Mouse (Mus musculus) megakaryocyte, embryonic 14.5 days (primary cell): ENCODE measurements around the gene Phkb.

Source experiments
- FLI1 ChIP-seq: IDR thresholded peaks from 2 replicates; pipeline ENCODE4 v1.6.1; 2012; ENCODE audit warnings: low read length, inconsistent platforms, mixed read lengths
- GATA1 ChIP-seq: IDR thresholded peaks from 3 replicates; pipeline ENCODE4 v1.6.1; 2012; ENCODE audit warnings: mixed read lengths, low read length, inconsistent platforms, borderline replicate concordance

GRCm38 (mm10) chr8:85993661-85994060 is 152.9 kb downstream of the Phkb start:
- TF ChIP-seq FLI1 (no peak), GATA1 (no peak)
